Mouse (Mus musculus) WW6 (cell line): Measurements from ENCODE around the gene Ykt6.
A peak's percentile ranks its signal among the peaks of the same experiment; 100 is the strongest.
"Not testable (repeated sequence)": the region's sequence is repeated elsewhere in the genome, so short reads cannot be mapped to it uniquely, and the experiment has no call there.

Source experiments
- DNase-seq: peaks from one replicate; pipeline ENCODE4 v3.0.0-alpha.2; 2013; ENCODE audit warnings: low read depth, low spot score

The Ykt6 gene

GRCm38 (mm10) chr11:5990910-5991309 lies 35.4 kb downstream of the Ykt6 start:
- DNase-seq: peak; percentile 62

GRCm38 (mm10) chr11:5994212-5994611 lies 38.7 kb downstream of the Ykt6 start:
- DNase-seq: no peak

- DNase-seq: no peak
These were observed 39.4 kb downstream of the Ykt6 start for GRCm38 (mm10) chr11:5994880-5995279.

- peak; percentile 66 for DNase-seq
These were observed 40.5 kb downstream of the Ykt6 start for GRCm38 (mm10) chr11:5995989-5996388.

- DNase-seq: no peak
These were observed 43.0 kb downstream of the Ykt6 start for GRCm38 (mm10) chr11:5998472-5998871.

GRCm38 (mm10) chr11:5999832-6000771 lies 44.6 kb downstream of the Ykt6 start:
- DNase-seq: no peak

- DNase-seq: no peak
These were observed 45.6 kb downstream of the Ykt6 start for GRCm38 (mm10) chr11:6000961-6001682.

GRCm38 (mm10) chr11:6001981-6002649 lies 46.6 kb downstream of the Ykt6 start:
- DNase-seq: no peak

GRCm38 (mm10) chr11:6003046-6003639 lies 47.6 kb downstream of the Ykt6 start:
- DNase-seq: no peak

- not testable (repeated sequence) for DNase-seq
These were observed 50.0 kb downstream of the Ykt6 start for GRCm38 (mm10) chr11:6005374-6006043.

GRCm38 (mm10) chr11:6006351-6007009 lies 51.0 kb downstream of the Ykt6 start:
- not testable (repeated sequence) for DNase-seq

- DNase-seq: not testable (repeated sequence)
These were observed 51.7 kb downstream of the Ykt6 start for GRCm38 (mm10) chr11:6007010-6007778.

GRCm38 (mm10) chr11:6007779-6008128 lies 52.3 kb downstream of the Ykt6 start:
- not testable (repeated sequence) for DNase-seq

GRCm38 (mm10) chr11:6010751-6011482 lies 55.4 kb downstream of the Ykt6 start:
- DNase-seq: not testable (repeated sequence)

GRCm38 (mm10) chr11:6011879-6012278 lies 56.4 kb downstream of the Ykt6 start:
- no peak for DNase-seq

- no peak for DNase-seq
These were observed 57.9 kb downstream of the Ykt6 start for GRCm38 (mm10) chr11:6013359-6013758.

GRCm38 (mm10) chr11:6015011-6015431 lies 59.5 kb downstream of the Ykt6 start:
- no peak for DNase-seq

- DNase-seq: no peak
These were observed 60.9 kb downstream of the Ykt6 start for GRCm38 (mm10) chr11:6016368-6016767.

- DNase-seq: no peak
These were observed 61.4 kb downstream of the Ykt6 start for GRCm38 (mm10) chr11:6016797-6017395.
